Mouse (Mus musculus): ENCODE results near the gene Cacna1f. TPM values are rescaled to one million over a fixed set of nuclear protein-coding genes. Genes with fewer than 3 reads are reported as not detected.

Cacna1f gene
- total RNA-seq, 1 experiment from 2014 or later = not detected

- ATAC-seq (replicated peaks in 1 of 2; ENCODE audit: insufficient read depth in 1 of 2, low FRiP score in 2 of 2, low TSS enrichment in 1 of 2, low read depth in 1 of 2, poor library complexity in 2 of 2, severe bottlenecking in 2 of 2) = no peak
Observed at GRCm38 (mm10) chrX:7610035-7610434, 3.2 kb downstream of the Cacna1f start.

GRCm38 (mm10) chrX:7610536-7611258 lies 3.8 kb downstream of the Cacna1f start:
- 0 out of 4 replicates have a peak, but pooled peaks of 1 of the 2 experiments have one; percentile 17 for ATAC-seq (replicated peaks in 1 of 2; ENCODE audit: insufficient read depth in 1 of 2, low FRiP score in 2 of 2, low TSS enrichment in 1 of 2, low read depth in 1 of 2, poor library complexity in 2 of 2, severe bottlenecking in 2 of 2)

- no peak for ATAC-seq (replicated peaks in 1 of 2; ENCODE audit: insufficient read depth in 1 of 2, low FRiP score in 2 of 2, low TSS enrichment in 1 of 2, low read depth in 1 of 2, poor library complexity in 2 of 2, severe bottlenecking in 2 of 2)
Observed at GRCm38 (mm10) chrX:7617889-7618551, 11.1 kb downstream of the Cacna1f start.

GRCm38 (mm10) chrX:7632560-7632959 lies 25.7 kb downstream of the Cacna1f start:
- ATAC-seq (replicated peaks in 1 of 2; ENCODE audit: insufficient read depth in 1 of 2, low FRiP score in 2 of 2, low TSS enrichment in 1 of 2, low read depth in 1 of 2, poor library complexity in 2 of 2, severe bottlenecking in 2 of 2) = no peak; a peak in 1 of 4 replicates

GRCm38 (mm10) chrX:7635101-7635500 lies 28.2 kb downstream of the Cacna1f start:
- ATAC-seq (replicated peaks in 1 of 2; ENCODE audit: insufficient read depth in 1 of 2, low FRiP score in 2 of 2, low TSS enrichment in 1 of 2, low read depth in 1 of 2, poor library complexity in 2 of 2, severe bottlenecking in 2 of 2) = no peak

GRCm38 (mm10) chrX:7638401-7639091 lies 31.7 kb downstream of the Cacna1f start, which contains the start of gene Syp:
Gene Syp, plus strand, starts transcription at chrX:7638471.
- ATAC-seq (replicated peaks in 1 of 2; ENCODE audit: insufficient read depth in 1 of 2, low FRiP score in 2 of 2, low TSS enrichment in 1 of 2, low read depth in 1 of 2, poor library complexity in 2 of 2, severe bottlenecking in 2 of 2) = peak; percentile 56 to 95

- ATAC-seq (replicated peaks in 1 of 2; ENCODE audit: insufficient read depth in 1 of 2, low FRiP score in 2 of 2, low TSS enrichment in 1 of 2, low read depth in 1 of 2, poor library complexity in 2 of 2, severe bottlenecking in 2 of 2) = no peak
Observed at GRCm38 (mm10) chrX:7639536-7640325, 32.8 kb downstream of the Cacna1f start.

GRCm38 (mm10) chrX:7640785-7641184 lies 33.9 kb downstream of the Cacna1f start:
- no peak for ATAC-seq (replicated peaks in 1 of 2; ENCODE audit: insufficient read depth in 1 of 2, low FRiP score in 2 of 2, low TSS enrichment in 1 of 2, low read depth in 1 of 2, poor library complexity in 2 of 2, severe bottlenecking in 2 of 2)

- no peak for ATAC-seq (replicated peaks in 1 of 2; ENCODE audit: insufficient read depth in 1 of 2, low FRiP score in 2 of 2, low TSS enrichment in 1 of 2, low read depth in 1 of 2, poor library complexity in 2 of 2, severe bottlenecking in 2 of 2)
Observed at GRCm38 (mm10) chrX:7645349-7645748, 38.5 kb downstream of the Cacna1f start.

- ATAC-seq (replicated peaks in 1 of 2; ENCODE audit: insufficient read depth in 1 of 2, low FRiP score in 2 of 2, low TSS enrichment in 1 of 2, low read depth in 1 of 2, poor library complexity in 2 of 2, severe bottlenecking in 2 of 2) = peak; percentile 96 to 97
Observed at GRCm38 (mm10) chrX:7648671-7649304, 41.9 kb downstream of the Cacna1f start.

GRCm38 (mm10) chrX:7657221-7657639 lies 50.3 kb downstream of the Cacna1f start, which contains the start of gene Prickle3:
Gene Prickle3, plus strand, starts transcription at chrX:7657260.
- peak; percentile 92 for ATAC-seq (replicated peaks in 1 of 2; ENCODE audit: insufficient read depth in 1 of 2, low FRiP score in 2 of 2, low TSS enrichment in 1 of 2, low read depth in 1 of 2, poor library complexity in 2 of 2, severe bottlenecking in 2 of 2)

- peak; percentile 51 to 65; a peak in 1 of 4 replicates for ATAC-seq (replicated peaks in 1 of 2; ENCODE audit: insufficient read depth in 1 of 2, low FRiP score in 2 of 2, low TSS enrichment in 1 of 2, low read depth in 1 of 2, poor library complexity in 2 of 2, severe bottlenecking in 2 of 2)
Observed at GRCm38 (mm10) chrX:7658031-7658784, 51.3 kb downstream of the Cacna1f start.

GRCm38 (mm10) chrX:7658785-7659589 lies 52.1 kb downstream of the Cacna1f start:
- no peak for ATAC-seq (replicated peaks in 1 of 2; ENCODE audit: insufficient read depth in 1 of 2, low FRiP score in 2 of 2, low TSS enrichment in 1 of 2, low read depth in 1 of 2, poor library complexity in 2 of 2, severe bottlenecking in 2 of 2)

- no peak for ATAC-seq (replicated peaks in 1 of 2; ENCODE audit: insufficient read depth in 1 of 2, low FRiP score in 2 of 2, low TSS enrichment in 1 of 2, low read depth in 1 of 2, poor library complexity in 2 of 2, severe bottlenecking in 2 of 2)
Observed at GRCm38 (mm10) chrX:7661086-7661485, 54.2 kb downstream of the Cacna1f start.

- ATAC-seq (replicated peaks in 1 of 2; ENCODE audit: insufficient read depth in 1 of 2, low FRiP score in 2 of 2, low TSS enrichment in 1 of 2, low read depth in 1 of 2, poor library complexity in 2 of 2, severe bottlenecking in 2 of 2) = no peak
Observed at GRCm38 (mm10) chrX:7662936-7663335, 56.1 kb downstream of the Cacna1f start.

Data from hematopoietic stem cell, adult 5-6 weeks (primary cell).